Mouse (Mus musculus) heart, postnatal 0 days (tissue): ENCODE results near the gene Slc5a3.

Experiments
- CTCF ChIP-seq: IDR thresholded peaks from 2 replicates; pipeline ENCODE4 v1.5.1; 2016; ENCODE audit warnings: antibody characterized with exemption, control low read depth, low read depth
- EP300 ChIP-seq: IDR thresholded peaks from 2 replicates; pipeline ENCODE4 v1.6.1; 2016; ENCODE audit warnings: antibody characterized with exemption, low read depth

DNA sequence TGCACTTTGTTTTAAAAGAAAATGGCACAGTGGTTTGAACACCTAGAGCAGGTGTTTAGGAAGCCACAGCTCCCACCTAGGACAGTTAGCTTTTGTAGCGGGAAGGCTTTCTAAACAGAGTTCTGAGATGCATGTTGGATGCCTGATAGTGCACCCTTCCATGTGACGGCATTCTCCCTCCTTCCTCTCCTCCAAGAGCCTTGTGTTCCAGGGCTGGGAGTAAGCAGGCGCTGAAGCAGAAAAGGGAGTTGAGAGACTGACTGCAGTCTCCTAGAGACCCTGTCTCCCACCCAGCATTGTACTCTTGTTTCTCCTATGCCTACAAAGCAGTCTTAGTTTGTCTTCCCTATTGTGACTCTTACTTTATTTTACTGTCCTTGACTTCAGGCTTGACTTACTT lies 2.1 kb downstream of the Slc5a3 start:
- TF ChIP-seq CTCF (no peak), EP300 (no peak)
